Mouse (Mus musculus): ENCODE data around the gene St3gal6.

The St3gal6 gene

GRCm38 (mm10) chr16:58523972-58524850, at the start of gene St3gal6:
Gene St3gal6, minus strand, starts transcription at chr16:58524243.
- no peak for DNase-seq (ENCODE audit: low spot score)

GRCm38 (mm10) chr16:58570694-58571264, 46.7 kb upstream of the St3gal6 start:
- DNase-seq (ENCODE audit: low spot score): no peak

DNA sequence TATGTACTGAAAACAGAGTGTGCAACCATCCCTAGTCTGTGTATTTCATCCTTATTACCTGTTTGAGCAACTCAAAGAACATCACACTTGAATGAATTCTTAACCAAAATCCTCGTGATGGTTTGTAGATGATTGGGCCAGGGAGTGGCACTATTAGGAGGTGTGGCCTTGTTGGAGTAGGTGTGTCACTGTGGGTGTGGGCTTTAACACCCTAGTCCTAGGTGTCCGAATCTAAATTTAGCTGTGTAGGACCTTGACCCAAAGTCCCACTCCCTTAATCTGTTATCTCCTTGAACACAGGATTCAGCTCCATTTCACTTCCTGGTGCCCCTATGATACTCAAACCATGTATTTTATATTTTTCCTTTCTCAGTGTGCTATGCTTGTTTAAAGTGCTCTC, 37.2 kb upstream of the St3gal6 start:
- no peak for DNase-seq (ENCODE audit: low spot score)

- DNase-seq (ENCODE audit: low spot score): no peak
Observed at GRCm38 (mm10) chr16:58556067-58556830, 32.2 kb upstream of the St3gal6 start.

- no peak for DNase-seq (ENCODE audit: low spot score)
Observed at GRCm38 (mm10) chr16:58554673-58555072, 30.6 kb upstream of the St3gal6 start.

DNA sequence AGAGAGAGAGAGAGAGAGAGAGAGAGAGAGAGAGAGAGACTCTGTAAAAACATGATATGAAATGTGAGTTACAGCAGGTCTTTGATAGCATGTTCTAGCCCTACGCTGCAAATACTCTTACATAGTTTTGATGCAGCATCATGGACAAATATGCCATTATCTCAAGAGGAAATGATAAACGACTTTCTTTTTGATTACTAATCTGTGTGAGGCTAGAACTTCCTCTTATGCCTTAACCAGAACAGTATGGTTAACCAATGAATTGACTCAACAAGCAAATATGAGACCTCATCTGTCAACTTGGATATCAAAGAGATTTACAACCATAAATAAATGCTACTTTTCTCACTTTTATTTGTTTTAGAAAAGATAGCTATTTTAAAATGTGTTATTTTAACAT, 24.0 kb upstream of the St3gal6 start:
- DNase-seq (ENCODE audit: low spot score): no peak

- no peak for DNase-seq (ENCODE audit: low spot score)
Observed at GRCm38 (mm10) chr16:58546128-58546527, 22.1 kb upstream of the St3gal6 start.

DNA sequence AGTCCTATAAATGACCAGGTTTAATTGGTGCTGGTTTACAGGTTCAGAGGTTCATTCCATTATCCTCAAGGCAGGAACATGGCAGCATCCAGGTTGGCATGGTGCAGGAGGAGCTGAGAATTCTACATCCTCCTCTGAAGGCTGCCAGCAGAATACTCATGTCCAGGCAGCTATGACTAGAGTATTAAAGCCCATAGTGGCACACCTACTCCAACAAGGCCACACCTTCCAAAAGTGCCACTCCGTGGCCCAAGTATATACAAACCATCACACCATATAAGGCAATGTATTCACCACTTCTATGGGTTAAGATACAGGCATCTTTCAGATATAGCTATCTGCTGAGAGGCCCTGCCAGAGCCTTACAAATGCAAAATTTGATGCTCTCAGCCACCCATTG, 15.4 kb upstream of the St3gal6 start:
- no peak for DNase-seq (ENCODE audit: low spot score)

DNA sequence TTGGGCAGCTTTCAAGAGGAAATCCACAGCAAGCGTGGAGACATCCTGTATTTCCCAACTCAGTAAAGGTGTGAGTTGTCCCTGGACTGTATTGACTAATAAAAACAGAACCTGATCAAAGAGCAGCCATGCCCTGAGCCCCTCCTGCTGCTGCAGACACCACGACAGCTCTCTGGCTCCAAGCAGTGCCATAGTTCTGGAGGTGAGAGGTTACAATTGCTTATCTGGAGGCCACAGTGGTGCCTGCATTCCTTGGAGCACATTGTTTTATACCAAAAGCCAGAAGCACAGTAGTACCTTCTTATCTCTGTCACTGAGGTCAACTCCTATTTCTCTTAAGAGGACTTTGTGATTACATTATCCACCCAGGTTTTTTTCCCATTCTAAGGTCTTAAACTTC, 15.0 kb upstream of the St3gal6 start:
- no peak for DNase-seq (ENCODE audit: low spot score)

DNA sequence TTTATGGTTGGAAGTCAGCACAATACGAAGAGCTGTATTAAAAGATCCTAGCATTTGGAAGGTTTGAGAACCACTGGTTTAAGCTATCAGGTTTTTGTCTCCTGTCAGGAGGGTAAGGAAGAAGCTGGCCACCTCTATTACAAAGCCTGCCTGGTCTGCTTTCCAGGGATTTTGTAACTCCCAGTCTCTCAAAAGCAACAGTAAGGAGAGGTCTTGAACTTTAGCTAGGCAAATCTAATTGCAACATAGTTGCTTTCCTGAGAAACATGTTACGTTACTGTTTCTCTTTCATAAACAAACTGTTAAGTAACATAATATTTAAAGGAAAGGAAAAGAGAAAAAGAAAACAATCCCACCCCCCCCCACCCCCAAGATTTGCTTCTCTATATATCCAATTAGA, 12.0 kb upstream of the St3gal6 start:
- no peak for DNase-seq (ENCODE audit: low spot score)

DNA sequence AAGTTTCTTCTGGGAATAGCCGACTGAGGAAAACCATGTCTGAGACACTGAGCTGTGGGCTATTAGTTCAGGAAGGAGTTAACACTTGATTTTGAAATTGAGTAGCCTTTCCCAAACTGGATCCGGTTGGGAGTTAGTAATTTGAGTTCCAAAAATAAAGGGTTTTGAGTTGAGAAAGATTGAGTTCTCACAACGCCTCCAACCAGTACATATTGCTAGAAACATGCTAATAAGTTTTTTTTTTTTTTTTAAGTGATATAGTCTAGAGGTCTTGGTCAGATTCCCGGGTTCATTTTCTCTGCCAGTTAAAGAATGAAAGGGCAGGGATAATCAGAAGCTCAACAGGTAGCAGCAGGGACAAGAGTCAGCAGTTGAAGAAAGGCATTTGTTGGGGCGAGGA, 11.2 kb upstream of the St3gal6 start:
- no peak for DNase-seq (ENCODE audit: low spot score)

DNA sequence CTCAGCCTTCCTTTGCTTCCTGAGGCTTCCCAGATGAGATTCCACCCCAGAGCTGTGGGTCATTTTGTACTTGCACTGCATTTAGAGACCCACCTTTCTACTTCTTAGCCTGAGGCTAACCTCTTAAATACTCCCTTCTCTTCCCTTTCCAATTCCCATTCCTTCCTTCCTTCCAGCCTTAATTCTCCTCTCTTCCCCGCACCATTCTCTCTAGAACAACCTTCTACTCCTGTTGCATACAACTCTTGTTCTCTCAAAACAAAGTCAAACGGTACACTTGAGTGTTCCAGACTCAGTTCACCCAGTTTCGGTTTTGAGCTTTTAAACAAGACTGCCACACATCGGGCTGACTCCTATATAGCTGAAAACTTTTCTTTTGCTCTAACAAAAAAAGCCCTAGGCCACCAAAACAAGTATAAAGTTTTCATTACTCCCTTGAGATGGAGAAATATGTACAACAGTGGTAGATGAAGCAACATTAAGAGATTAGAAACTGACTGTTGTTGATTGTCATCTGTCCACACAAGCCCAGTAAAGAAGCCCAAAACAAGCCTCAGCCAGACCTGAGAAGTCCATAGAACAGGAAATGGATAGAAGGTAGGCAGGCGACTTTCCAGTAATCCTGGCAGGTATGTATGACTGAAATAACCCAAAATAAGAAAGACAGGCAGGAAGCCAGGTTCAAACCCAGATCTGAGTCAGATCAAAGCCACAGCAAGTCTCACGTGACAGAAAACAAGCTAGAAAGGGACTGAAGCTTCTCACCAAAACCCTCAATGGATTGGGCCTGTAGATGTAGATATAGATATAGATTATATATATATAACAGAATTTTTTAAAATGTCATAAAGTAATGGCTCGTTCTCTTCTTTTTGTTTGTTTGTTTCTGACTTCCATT, 10.5 kb upstream of the St3gal6 start:
- no peak for DNase-seq (ENCODE audit: low spot score)

DNA sequence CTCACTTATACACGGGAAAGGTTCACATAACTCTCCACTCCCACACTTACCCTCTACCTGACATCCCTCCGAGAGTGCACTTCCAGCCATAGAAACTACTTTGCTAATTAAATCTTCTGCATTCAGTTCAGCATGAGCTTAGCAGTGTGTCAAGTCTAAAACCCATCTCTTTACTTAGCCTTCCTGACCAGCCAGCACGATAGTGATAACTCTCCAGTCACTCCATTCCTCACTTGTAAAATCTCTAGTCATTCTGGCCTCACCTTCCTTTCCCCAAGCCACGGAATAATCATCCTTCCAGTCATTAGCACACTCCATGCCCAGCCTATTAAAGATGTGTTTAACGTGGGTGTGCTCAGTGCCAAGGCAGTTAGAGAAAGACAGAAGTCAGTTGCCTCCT, 9.7 kb upstream of the St3gal6 start:
- DNase-seq (ENCODE audit: low spot score): no peak

- no peak for DNase-seq (ENCODE audit: low spot score)
Observed at GRCm38 (mm10) chr16:58533254-58533653, 9.2 kb upstream of the St3gal6 start.

DNA sequence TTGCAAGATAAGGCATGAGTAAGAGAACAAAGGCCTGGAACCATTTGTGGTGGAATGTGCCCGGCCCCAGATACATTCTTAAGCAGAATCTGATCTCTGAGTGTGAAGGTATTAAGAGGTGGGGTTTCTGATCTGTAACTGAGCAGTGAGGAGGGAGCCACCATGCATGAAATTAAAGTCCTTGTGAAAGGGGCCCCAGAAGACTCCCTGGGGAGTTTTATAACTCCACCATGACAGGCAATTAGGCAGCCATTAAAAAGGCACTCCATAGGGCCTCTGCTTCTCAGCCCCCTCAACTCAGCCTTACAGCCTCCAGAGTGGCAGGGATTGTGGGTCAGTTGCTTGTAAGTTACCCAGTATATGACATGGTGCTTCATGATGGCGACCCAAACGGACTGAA, 8.5 kb upstream of the St3gal6 start:
- DNase-seq (ENCODE audit: low spot score): no peak

DNA sequence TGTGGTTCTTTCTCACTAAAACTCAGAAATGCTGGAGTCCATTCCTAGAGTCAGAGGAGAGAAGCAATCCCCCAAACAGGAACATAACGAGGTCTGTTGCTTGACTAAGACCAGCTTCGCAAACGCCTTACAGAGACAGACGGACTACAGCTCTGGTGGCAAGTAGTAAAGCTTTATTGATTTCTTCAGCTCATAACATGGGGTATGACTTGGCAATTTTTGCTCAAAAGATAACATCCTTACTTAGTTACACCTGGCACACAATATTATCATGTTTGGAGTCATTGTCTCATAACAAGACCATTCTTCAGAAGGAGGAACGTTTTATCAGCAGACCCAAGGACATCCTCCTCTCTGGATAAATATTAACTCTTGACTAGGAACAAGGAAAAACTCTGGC, 3.8 kb upstream of the St3gal6 start:
- DNase-seq (ENCODE audit: low spot score): no peak

GRCm38 (mm10) chr16:58526729-58527128, 2.7 kb upstream of the St3gal6 start:
- no peak for DNase-seq (ENCODE audit: low spot score)

DNA sequence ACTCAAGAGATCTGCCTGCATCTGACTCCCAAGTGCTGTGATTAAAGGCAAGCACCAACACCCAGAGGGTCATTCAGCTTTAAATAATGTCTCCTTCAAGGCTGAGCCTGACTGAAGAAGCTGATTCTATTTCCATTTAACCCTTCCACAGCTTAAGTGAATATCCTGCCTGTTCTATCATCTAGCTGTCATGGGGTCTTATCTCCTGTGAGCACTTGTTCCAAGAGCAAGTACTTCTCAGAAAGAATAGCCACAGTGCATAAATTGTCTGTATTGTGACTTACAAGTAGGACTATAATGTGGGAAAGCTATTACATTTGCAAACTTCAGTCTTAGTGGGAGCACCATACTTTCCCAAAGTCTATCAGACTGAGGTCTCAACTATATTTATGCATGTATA, 1.8 kb upstream of the St3gal6 start:
- DNase-seq (ENCODE audit: low spot score): no peak

GRCm38 (mm10) chr16:58523044-58523859, 791 bp downstream of the St3gal6 start:
- DNase-seq (ENCODE audit: low spot score): peak; percentile 78

GRCm38 (mm10) chr16:58522677-58523043, 1.4 kb downstream of the St3gal6 start:
- no peak for DNase-seq (ENCODE audit: low spot score)

DNA sequence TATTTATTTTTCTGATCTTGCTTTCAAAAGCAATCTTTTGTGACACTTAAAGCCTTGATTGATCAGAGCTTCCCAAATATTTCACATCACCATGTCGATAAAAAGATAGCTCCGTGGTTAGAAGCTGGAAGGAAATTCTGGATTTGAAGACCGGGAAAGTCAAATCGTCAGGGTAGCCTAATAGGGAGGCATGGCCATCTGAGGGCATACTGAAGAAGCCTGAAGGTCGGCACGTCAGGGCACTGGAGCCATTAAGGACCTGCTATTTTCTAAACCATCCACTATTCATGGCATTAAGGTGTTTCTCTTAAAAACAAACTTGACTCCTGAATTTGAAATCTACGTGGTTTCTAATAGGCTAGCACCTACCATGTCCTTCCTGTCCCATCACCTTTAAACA, 2.1 kb downstream of the St3gal6 start:
- no peak for DNase-seq (ENCODE audit: low spot score)

Data from yolk sac, embryonic 10.5 days (tissue).